Mouse (Mus musculus): ENCODE measurements around the gene Syt15.
"Not testable (repeated sequence)": the region's sequence is repeated elsewhere in the genome, so short reads cannot be mapped to it uniquely, and the experiment has no call there.

Gene Syt15

DNA sequence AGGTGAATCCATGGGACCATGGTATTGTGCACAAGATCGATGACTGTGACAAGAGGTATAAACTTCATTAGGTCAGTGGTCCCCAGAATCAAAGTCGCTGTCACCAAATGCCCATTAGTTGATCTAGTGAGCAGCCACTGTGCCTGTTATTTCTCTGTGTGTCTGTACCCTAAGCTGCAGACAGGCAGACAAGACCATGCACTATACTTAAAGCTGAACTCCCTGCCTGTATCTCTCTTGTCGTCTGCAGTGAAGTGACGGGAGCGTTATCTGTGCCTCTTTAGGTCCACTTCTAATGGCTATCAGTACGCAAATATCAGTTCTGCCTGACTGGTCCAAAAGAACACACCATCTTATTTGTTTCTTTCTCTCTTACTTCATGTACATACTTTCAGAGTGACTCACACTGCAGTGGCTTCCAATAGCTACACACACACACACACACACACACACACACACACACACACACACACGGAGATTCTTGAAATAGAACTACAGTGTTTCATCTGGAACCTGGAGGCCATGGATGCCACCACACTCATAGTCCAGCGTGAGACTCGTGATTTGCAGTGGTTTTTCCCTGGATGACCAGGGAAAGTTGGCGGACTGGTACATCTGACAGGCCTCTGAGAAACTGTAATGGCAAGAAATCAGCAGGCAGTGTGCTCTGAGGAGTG lies 9.6 kb downstream of the Syt15 start:
- CTCF ChIA-PET, result no interaction called here

DNA sequence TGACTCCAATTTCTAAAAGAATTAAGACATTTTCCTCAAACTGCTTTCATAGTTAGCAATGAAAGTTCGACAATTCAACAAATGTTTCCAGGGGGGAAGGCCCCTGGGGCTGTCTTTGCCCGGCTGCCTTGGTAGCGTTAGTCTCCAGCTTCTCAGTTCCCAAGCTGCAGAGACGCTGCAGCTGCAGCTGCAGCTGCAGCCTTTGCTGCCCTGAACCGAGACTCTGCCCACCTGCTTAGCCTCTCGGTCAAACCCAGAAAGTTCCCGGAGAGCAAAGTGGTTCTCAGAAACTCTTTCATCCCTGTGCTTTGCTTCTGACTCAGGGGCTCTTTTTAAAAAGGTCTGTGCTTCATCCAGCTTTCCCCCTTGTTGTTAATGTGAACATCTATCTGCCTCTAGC lies 12.9 kb downstream of the Syt15 start:
- CTCF ChIA-PET, result no interaction called here

DNA sequence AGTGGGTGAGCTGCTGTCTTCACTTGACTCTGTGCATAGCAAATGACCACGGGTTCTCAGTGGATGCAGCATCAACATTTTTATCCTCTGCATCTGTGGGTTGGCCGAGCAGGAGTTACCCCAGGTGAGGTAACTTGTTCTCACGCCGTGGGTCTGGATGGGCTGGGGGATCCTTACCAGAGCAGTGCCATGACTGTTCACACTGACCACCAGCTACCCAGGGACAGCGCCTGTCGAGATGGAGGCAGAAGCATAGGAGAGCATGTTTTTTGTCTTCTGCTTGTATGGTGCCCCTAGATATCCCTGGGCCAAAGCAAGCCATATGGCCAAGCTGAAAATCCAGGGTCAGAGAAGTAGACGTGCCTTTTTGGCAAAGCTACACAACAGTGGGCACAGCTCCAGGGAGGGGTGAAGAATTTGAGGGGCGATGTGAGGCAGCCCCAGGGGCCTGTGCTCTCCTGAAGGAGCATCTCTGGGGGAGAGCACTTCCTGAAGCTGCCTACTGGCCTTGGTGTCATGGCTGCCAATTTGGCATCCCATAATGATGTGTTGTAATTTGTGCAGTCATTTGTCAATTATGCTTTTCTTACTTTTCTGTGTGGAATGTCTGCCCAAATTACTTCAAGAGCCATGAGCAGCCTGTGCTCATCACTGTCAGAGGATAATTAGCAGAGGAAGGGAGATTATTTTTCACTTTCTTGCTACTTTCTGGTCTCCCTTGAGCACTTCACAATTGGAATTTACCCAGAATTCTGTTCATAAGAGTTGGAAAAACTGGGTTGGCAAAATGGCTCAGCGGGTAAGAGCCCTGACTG lies 13.7 kb downstream of the Syt15 start:
- CTCF ChIA-PET, result no interaction called here

DNA sequence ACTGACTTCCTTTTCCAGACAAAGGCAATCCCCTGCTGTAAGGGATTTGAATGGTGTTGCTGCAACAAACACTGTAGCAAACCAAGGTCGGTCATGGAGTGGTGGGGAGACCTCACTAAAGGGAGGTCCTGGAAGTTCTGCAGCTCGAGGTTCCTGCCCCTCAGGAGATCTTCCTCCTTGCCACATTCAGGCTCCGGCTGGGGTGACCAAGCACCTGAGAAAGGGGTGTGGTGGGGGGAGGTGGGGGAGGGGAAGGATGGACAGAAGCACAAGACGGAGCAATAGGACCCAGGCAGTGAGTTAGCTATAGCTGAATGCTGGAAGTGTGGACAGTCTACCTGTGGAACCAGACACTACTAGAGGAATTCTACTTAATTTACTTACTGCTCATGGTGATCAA lies 14.5 kb downstream of the Syt15 start:
- CTCF ChIA-PET, result no interaction called here

DNA sequence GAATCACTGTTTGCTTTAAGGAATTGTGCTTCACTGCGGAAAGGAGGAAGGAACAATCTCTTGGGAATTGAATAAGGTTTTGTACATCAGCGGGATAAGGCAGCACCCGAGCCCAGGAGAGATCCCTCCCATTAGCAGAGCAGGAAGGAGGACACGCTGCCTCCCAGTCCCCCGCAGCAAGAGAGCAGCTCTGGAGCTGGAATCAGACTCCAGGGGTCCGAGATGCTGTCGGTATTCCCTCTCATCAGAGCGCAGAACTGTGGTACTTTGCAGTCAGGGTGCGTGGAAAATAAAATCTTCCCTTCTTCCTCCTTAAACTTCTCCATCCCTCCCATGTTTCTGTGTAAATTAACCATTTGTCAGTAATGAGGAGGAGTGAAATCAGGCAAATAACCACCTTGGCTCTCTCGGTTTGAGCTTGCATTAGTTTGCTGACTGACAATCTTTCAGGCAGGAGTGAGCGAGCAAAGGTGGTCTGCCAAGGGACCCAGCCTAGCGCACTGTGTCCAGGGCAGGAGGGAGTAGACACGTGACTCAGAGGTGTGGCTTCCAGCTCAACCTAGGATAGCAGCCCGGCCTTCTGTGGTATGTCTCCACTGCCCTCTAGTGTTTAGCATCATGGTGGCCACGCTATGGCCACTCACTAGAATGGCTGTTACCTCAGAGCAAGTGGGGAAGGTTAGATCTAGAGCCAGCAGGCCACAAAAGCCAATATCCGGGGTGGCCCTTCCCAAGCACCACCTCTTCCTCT lies 15.4 kb downstream of the Syt15 start:
- CTCF ChIA-PET, result no interaction called here

DNA sequence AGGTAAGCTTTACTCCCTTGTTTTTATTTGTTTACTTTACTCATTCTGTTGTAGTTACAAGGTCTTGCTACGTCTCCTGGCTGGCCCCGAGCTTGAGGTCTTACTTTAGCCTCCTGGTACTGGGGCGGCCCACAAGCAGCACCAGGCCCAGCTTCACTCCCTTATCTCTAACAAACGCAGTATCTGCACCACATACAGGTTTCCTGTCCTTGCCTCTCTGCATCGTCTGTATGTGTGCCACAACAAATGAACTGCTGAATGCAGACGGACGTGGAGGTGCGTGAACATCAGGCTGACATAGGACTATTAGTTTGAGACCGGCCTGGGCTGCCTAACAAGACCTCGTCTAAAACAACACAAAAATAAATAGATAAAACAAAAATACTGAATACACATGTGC lies 20.9 kb downstream of the Syt15 start:
- CTCF ChIA-PET, result no interaction called here

DNA sequence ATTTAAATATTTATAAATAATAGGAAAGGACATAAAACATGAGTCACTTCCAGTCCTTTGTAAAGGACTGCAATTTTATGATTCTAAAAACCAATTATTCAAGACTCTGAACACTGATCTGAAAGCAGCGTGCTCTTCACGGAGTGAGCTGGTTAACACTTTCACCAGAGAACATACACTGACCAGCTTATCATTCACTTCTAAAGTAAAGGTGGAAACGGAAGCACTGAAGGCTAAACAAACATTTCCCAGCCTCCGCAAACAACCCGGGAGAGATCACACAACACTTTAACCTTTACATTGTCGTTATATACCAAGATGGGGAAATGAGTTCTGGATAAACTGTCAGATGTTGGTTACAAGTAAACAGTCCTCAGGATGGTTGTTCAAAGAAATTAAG lies 21.3 kb downstream of the Syt15 start:
- CTCF ChIA-PET, result no interaction called here

DNA sequence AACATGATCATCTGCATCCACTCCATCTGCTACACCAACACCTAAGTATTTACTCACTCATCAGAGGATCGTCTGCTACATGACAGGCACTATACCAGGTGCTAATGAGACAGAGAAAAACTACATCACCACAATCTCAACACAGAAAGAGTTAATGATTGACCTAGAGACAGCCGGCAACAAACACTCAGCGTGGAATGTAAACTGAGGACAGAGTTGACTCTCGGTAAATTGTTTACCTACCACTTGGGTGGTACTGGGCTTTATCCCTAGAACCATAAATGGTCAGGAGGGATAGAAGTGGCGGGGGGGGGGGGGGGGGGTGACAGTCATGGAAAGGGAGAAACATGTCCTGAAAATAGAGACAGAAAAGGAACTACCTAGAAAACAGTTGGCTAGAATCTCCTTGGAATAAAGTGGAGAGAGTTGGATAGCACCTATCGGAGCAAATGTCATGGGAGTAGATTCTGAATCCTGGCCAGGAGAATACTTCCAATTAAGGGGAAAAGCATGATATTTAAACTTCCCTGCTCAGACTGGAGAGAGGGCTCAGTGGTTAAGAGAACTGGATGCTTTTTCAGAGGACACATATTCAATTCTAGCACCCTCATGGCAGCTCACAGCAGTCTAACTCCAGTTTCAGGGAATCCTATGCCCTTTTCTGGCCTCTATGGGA lies 33.2 kb downstream of the Syt15 start:
- CTCF ChIA-PET, result no interaction called here

DNA sequence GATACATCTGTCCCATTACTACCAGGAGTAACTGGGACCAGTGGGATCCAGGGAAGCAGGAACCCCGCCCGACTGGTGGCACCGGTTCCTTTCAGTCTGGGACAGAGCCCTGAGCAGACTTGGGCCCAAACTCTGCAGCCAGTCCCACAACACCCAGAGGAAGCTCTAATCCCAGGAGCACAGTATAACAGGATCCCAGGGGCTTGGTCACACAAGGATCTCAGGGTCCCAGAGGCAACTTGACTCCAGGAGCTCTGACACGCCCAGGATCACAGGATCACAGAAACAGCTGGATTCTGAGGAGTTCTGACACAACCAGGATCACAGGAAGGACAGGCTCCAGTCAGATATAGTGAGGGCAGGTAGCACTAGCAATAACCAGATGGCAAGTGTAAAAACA lies 33.9 kb downstream of the Syt15 start:
- CTCF ChIA-PET, result no interaction called here

DNA sequence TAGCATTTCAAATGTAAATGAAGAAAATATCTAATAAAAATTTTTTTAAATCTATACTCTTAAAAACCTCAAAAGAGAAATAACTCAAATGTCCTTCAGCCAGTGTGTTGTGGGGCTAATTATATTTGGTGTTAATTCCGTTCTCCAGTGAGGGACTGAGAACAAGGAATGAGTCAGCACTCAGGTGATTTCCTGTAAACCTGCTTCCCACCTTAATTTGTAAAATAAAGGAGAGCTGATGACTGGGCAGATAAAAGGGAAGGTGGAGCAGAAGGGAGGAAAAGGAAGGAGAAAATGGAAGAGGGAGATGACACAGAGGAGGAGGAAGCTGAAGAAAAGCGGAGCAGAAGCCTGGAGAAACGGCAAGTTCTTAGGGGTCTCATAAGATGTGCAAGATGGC lies 39.1 kb downstream of the Syt15 start:
- CTCF ChIA-PET, result not testable (repeated sequence)

DNA sequence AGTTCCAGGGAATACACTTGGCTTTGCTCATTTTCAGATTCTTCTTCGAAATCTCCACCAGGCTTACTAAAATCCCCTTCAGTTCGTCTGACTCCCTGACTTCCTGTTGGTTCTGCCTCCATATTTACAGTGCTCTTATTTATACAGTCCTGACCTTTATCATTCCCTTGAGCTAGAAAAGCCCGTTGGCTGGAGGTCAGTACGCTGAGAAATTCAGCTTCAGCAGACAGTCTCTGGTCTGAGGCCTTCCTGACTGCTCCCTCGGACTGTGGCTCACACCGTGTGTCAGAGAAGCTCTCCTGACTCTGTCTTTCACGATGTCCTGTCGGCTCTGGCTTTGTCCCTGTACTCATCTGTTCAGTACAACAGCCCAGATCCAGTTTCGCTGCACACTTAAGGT lies 48.7 kb downstream of the Syt15 start:
- CTCF ChIA-PET, result no interaction called here

DNA sequence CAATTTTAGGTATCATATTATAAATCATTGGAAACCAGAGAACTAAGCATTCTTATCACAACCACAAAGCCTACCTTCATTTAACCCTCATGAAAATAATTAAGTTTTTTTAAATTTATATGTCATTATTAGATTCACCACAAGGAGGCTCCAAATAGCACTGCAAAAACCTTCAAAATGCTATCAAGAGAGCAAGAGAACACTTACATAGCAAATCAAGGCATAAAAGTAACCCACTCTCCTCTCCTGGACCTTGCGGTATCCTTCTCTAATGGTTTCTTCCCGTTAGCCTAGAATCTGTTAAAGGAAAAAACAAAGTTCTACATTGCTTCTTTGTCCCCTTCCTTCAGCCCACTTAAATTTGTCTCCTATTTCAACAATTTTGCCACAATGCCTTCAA lies 53.9 kb downstream of the Syt15 start:
- CTCF ChIA-PET, result interaction anchor here (0.8 kb wide), 1 partner anchor 151 kb away, joined by 4 read pairs; no protein-coding TSS in a partner anchor

DNA sequence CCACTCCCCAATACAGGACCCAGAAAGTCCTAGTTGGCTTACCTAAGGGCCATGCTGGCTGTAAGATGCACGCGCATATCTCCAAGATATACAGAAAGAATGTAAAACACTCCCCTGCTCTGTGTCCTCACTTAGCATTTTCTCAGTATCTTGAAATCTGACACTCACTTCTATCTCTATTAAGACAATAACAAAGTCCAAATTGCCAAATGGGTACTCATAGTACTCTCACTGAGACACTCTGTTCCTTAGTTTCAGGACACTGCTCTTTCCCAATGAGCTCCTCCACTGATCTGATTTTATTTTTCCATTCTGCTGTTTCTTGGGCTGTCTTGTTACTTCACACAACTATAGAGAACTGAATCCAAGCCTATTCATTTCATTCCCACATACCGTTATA lies 54.7 kb downstream of the Syt15 start:
- CTCF ChIA-PET, result no interaction called here

DNA sequence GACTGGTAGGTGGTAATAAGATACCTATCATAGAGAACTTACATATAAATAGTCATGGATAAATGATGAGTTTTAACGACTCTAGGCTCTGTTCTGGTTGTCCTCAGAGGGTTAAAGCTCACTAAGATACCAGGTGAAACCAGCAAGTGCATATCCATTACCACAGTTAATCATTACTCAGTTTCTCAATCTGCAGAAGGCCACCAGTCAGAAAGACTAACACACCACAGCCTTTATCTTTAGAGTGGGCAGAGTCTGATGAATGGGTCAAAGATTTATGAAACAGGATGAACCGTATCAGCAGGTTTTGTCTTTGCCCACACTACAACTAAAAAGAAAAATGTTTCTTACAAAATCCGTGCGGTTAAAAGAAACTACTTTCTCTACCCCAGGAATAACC lies 55.8 kb downstream of the Syt15 start:
- CTCF ChIA-PET, result interaction anchor here (0.7 kb wide), 1 partner anchor 512 kb away, joined by 20 read pairs; no protein-coding TSS in a partner anchor

DNA sequence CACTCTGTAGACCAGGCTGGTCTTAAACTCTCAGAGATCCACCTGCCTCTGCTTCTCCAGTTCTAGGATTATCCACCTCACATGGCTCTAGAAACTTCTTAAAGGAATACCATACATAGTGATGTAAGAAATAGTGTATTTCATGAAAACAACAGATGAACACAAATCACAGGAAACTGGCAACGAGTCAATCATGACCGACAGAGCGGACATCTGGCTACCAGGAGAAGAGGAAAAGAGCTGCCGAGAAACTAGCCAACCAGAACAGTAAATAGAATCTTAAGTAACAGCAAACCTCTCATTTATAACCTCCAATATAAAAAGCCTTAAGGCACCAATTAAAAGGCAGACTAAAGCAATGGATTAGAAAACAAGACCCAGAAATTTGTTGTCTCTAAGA lies 60.3 kb downstream of the Syt15 start:
- CTCF ChIA-PET, result no interaction called here

Measured in spleen, embryonic (tissue).